Mouse (Mus musculus) effector memory CD4-positive, alpha-beta T cell, adult 5 months (primary cell): ENCODE measurements around the gene Vkorc1l1. TPM values are rescaled to one million over a fixed set of nuclear protein-coding genes. Genes with fewer than 3 reads are reported as not detected.

Experiments
- polyA plus RNA-seq: library from polyadenylated mRNA; unstranded; fragments of 100-300 nt; shearing (Covaris generic); gene quantifications from one replicate; pipeline ENCODE4 v1.2.1, GENCODE M21; 2017

Gene Vkorc1l1
- polyA plus RNA-seq = 12.7 TPM

GRCm38 (mm10) chr5:129941495-129942045, at the start of gene Vkorc1l1:
Gene Vkorc1l1, plus strand, starts transcription at chr5:129941970.

DNA sequence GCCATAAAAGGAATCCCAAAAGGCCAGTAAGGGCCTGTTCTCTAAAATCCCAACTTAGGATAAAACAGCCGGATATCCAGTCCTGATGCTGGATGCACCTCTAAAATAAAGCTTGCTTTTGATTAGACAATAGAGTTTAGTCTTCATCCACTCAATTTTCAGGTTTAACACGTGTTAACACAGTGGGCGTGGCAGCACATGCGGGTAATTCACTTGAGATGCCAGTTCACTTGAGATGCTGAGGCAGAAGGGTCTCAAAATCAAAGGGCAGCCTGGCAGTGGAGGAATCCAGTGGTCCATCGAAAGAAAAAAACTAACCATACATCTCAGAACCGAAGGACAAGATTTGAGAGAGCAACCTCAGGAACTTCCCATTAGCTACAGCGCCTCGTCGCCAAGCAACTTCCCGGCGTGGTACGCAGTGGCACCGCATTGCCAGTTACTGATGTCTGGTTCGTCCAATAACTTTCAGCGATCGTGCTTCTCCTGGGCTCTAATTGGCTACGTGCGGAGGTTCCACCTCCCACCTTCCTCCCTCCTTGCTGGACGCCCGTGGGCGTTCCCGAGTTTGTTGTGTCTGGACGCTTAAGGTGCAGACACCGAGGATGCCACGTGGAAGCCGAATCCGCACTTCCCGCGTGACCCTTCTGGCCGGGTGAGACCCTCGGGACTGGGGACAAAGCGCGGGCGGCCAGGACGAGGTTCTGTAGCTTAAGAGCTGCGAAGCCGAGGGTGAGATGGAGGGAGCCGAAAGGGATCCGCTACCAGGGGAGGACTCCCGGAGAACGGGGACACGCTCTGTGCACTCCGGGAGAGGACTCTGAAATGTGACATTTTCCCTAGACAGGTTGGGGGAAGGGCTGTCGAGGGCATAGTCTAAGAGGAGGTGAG, 46.3 kb upstream of the Vkorc1l1 start, which contains the start of gene Zbed5:
Gene Zbed5, plus strand, starts transcription at position 526 of the 891 bp plus-strand sequence.

GRCm38 (mm10) chr5:129898449-129898848, 43.3 kb upstream of the Vkorc1l1 start, which contains the start of gene Phkg1:
Gene Phkg1, minus strand, starts transcription at chr5:129898549.

GRCm38 (mm10) chr5:129908242-129908965, 33.4 kb upstream of the Vkorc1l1 start, which contains the start of gene Nupr1l:
Gene Nupr1l, plus strand, starts transcription at chr5:129908540.

DNA sequence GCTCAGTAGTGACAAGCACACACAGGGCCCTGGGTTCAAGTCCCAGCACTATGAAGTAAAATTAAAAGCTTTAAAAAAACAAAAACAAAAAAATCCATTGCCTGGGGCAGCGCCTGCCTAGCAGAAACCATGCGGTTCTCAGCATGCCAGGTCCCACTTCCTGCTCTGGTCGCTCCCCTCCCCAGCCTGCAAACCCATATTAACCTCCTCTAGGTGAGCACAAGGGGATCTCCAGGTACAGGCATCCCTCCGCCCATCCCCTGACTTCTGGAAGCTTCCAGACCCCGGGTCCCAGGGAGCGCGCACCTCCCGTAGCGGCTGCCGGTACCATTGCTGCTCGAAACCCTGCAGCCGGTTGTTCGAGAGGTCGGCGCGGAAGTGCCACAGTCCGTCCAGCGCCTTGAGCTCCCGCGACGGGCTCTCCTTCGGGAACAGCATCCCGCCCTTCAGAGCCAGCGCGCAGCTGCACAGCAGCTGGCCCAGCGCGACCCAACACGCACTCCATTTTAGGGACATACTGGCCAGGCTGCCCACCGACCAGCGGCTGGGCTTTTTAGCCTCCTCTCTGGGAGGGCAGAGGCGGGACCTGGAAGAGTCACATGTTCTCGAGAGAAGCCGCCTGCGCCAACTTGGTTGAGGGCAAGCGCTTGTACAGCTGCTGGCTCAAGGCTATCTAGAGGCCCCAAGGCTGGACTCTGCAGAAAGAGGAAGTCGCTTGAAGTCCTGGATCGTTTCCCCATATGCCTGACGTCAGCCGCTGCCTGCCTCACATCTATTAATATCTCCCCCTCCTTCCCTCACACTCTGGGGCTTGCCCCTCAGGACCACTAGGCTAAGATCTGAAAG, 60.8 kb downstream of the Vkorc1l1 start, which contains the start of gene Gusb:
Gene Gusb, minus strand, starts transcription at position 749 of the 846 bp plus-strand sequence.

DNA sequence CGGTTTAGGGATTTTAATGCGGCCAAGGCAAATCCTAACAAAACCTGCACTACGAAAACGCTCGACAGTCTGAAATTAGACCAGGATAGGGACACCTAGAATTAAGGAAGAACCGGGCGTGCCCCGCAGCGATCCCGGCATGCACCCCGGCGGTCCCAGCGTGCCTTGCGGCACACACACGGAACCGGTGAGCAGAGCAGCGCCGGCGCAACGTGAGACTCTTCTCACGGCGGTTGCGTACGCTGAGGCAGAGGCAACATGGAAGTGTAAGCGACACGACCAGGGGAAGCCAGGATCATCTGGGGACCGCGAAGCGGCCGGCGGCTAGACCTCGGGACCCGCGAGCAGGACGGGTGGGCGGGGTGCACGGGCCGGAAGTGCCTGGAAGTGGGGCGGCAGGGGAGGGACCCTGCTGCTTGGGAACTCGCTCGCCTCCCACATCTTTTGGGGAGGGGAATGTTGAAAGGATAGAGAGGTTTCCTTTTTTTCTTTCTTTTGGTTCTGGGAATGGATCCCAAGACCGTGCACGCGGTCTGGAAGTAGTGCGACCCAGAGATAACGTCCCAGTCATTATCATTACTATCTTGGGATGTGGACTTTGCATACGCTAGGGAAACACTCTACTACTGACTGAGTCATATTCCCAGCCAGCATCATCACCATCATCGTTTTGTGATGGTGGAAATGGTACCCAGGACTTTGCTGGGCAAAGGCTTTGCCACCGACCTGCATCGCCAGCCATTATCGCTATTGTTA, 87.5 kb downstream of the Vkorc1l1 start, which contains the start of the genes Asl and Crcp:
Gene Asl, minus strand, starts transcription at position 106 of the 756 bp plus-strand sequence.
Gene Crcp, plus strand, starts transcription at position 149 of the 756 bp plus-strand sequence.

Other genes starting within 250 kb of the Vkorc1l1 start
- not detected for gene Sept14, start 233.5 kb upstream of the Vkorc1l1 start, polyA plus RNA-seq
- gene Mrps17, start 226.5 kb upstream of the Vkorc1l1 start, polyA plus RNA-seq = 58.1 TPM
- 17.4 TPM for gene Nipsnap2, start 216.9 kb upstream of the Vkorc1l1 start, polyA plus RNA-seq
- 19.8 TPM for gene Psph, start 154.5 kb upstream of the Vkorc1l1 start, polyA plus RNA-seq
- 12.6 TPM for gene Sumf2, start 95.0 kb upstream of the Vkorc1l1 start, polyA plus RNA-seq
- gene Chchd2, start 54.5 kb upstream of the Vkorc1l1 start, polyA plus RNA-seq = 409 TPM
- 0.80 TPM for gene Zbed5, start 46.2 kb upstream of the Vkorc1l1 start, polyA plus RNA-seq
- 0.31 TPM for gene Phkg1, start 43.4 kb upstream of the Vkorc1l1 start, polyA plus RNA-seq
- not detected for gene Nupr1l, start 33.4 kb upstream of the Vkorc1l1 start, polyA plus RNA-seq
- gene Gusb, start 61.1 kb downstream of the Vkorc1l1 start, polyA plus RNA-seq = 18.1 TPM
- 45.4 TPM for gene Asl, start 87.3 kb downstream of the Vkorc1l1 start, polyA plus RNA-seq
- 17.8 TPM for gene Crcp, start 87.3 kb downstream of the Vkorc1l1 start, polyA plus RNA-seq
- gene Tpst1, start 131.4 kb downstream of the Vkorc1l1 start, polyA plus RNA-seq = 6.7 TPM
- gene Kctd7, start 202.9 kb downstream of the Vkorc1l1 start, polyA plus RNA-seq = 1.2 TPM
- 53.0 TPM for gene Rabgef1, start 229.8 kb downstream of the Vkorc1l1 start, polyA plus RNA-seq